Mouse (Mus musculus) inflammation-experienced regulatory T-cells, adult 6 months (primary cell): ENCODE results near the gene Ptgs2. TPM values are rescaled to one million over a fixed set of nuclear protein-coding genes. Genes with fewer than 3 reads are reported as not detected.

ENCODE experiments used
- ATAC-seq: one replicate; pipeline ENCODE4 v1.8.0; 2017
- polyA plus RNA-seq, 3 experiments: library from polyadenylated mRNA; unstranded; fragments of 100-300 nt; shearing (Covaris generic); gene quantifications; one replicate each; pipeline ENCODE4 v1.2.1; 2017

The Ptgs2 gene
- polyA plus RNA-seq, 3 experiments from 2014 or later, result not detected

DNA sequence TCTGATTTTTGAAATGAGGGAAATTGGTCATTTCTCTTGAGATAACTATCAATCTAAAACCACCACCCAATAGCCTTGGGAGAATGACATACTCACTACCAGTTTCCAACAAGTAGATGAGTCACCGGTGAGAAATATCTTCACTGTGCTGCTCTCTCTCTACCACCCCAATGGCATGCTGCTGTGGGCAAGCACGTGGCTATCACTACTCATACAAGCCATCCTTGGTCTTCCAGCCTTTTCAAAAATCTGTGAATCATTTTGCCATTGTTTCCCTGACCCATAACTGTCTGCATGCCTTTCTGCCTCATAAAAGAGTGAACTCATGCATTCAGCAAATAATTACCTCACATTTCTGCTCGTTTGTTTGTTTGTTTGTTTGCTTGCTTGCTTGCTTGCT lies 51.6 kb downstream of the Ptgs2 start:
- ATAC-seq, result no peak

Other genes starting within 250 kb of the Ptgs2 start
- under 1 TPM in 1 of 3 experiments, not detected in 2; 0.58 TPM for gene Pla2g4a, start 138.7 kb upstream of the Ptgs2 start, polyA plus RNA-seq
- not detected for gene Pdc, start 219.4 kb downstream of the Ptgs2 start, polyA plus RNA-seq